Mouse (Mus musculus) heart, adult 2 months (tissue): ENCODE measurements at regions not wholly inside any gene's neighbourhood (a gene's known extent, or its start where the extent isn't known, plus 50 kb on each side); places are given as distances from the start of the nearest gene placed in this dataset.

Source experiments
- CTCF ChIP-seq: fragments of 200-600 bp; IDR thresholded peaks from 2 replicates; pipeline ENCODE4 v1.8.1; 2022; ENCODE audit warnings: antibody characterized with exemption, mild to moderate bottlenecking, moderate library complexity
- POLR2A ChIP-seq: fragments of 200-500 bp; IDR thresholded peaks from 2 replicates; pipeline ENCODE4 v1.6.1; 2011; ENCODE audit warnings: mild to moderate bottlenecking, low read depth, low read length, control low read depth; ENCODE audit not compliant: insufficient read depth

DNA sequence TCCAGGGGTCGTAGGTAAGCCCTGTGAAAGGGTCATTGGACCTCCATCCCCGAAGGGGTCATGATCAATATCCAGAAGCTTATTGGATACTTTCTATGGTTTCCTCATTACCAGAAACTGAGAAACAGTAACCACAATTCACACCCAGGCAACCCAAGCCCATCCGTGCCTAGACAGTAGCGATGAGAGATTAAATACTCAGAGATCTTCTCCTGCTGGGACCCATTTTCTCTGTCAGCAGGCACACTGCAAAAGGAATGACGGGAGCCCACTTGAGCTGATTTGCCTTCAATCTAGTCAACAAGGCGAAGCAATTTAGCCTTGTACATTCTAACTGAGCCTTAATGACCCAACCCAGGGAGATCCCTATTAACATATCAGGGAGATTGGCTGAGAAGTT lies 632.0 kb upstream of the Adamts9 start:
- TF ChIP-seq POLR2A (no peak), CTCF (no peak)
